Mouse (Mus musculus) urinary bladder, adult 2 months (tissue): Measurements from ENCODE around the gene N4bp3. TPM values are rescaled to one million over a fixed set of nuclear protein-coding genes. Genes with fewer than 3 reads are reported as not detected.
"Not testable (repeated sequence)": the region's sequence is repeated elsewhere in the genome, so short reads cannot be mapped to it uniquely, and the experiment has no call there.

ENCODE experiments used
- DNase-seq: peaks from one replicate; pipeline ENCODE4 v3.0.0; 2022; ENCODE audit warnings: low spot score
- polyA plus RNA-seq: library from polyadenylated mRNA; depleted of rRNA; stranded (reverse); fragments of >200 nt; gene quantifications from 2 replicates; pipeline ENCODE4 v1.2.3, GENCODE M21; 2012

N4bp3 gene
- polyA plus RNA-seq, 1 experiment = 4.2 TPM

DNA sequence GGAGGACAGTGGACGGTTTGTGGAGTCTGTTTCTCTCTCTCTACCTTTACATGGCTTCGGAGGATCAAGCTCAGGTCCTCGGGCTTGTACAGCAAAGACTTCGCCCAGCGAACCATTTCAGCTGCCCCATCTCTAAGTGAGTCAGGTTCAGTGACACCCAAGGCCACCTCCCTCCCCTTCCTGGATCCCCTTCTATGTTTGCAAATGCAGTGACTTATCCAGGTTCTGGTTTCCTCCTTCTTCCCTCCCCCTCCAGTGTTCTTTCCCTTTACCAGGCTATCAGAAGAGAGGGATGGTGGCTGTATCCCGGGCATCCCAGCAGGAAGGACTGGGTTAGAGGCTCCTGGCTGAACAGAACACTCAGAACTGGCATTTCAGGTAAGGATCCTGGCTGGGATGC, 3.1 kb upstream of the N4bp3 start:
- DNase-seq = no peak

GRCm38 (mm10) chr11:51652889-51653418, 2.3 kb upstream of the N4bp3 start:
- no peak for DNase-seq

- DNase-seq = no peak
Measured at GRCm38 (mm10) chr11:51650261-51650660, 381 bp downstream of the N4bp3 start.

GRCm38 (mm10) chr11:51649889-51650199, 798 bp downstream of the N4bp3 start:
- no peak for DNase-seq

DNA sequence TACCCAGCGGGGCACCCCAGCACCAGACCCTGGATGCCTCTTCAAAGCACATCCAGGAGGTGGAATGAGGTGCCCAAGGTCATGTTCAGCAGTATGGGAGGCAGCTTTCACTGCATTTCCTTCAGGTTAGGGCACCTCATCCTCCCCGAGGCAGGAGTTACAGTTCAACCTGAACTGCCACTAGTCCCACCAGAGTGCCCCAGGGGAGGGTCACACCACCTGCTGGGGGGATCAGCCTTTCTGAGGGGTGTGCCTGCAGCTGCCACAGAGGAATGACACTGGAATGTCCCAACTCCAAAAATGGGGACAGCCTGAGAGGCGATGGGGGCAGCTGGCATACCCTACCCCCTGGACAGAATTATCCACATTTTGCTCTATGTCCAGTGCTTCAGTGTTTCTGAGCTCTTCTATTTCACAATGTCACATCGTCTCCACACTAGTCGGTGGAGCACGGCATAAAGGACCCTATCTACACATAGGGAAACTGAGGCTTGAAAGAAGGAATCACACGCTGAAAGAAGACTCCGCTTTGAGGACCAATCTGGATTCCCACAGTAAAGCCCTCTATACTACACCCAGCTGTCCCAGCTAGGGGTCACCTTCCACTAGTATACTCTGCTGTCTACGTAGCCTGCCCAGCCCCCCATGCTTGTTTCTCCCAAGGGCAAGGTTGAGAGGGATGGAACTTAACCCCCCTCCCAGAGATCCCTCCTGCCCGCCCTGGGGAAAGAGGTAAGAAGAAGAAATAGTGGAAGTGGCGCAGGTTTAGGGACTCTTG, 1.3 kb downstream of the N4bp3 start:
- no peak for DNase-seq

DNA sequence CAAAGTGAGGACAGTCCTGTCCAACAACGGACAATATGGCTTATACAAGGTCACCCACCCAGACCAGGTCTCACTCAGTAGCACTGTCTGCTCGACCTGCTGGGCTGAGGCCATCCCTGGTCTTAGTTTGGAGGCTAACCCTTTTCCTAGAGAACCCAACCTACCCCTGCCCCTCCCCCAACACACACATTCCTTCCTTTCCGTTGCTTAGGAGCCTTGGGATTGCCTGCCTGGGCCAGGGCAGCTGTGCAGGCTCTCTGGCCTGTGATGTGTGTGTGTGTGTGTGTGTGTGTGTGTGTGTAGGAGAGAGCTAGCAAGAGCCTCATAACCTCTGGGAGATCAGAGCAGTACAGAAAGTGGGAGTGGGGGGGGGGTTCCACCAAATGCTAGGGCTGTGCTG, 2.1 kb downstream of the N4bp3 start:
- DNase-seq = no peak

GRCm38 (mm10) chr11:51646751-51647667, 3.6 kb downstream of the N4bp3 start:
- DNase-seq = no peak

- no peak for DNase-seq
Measured at GRCm38 (mm10) chr11:51646245-51646644, 4.4 kb downstream of the N4bp3 start.

DNA sequence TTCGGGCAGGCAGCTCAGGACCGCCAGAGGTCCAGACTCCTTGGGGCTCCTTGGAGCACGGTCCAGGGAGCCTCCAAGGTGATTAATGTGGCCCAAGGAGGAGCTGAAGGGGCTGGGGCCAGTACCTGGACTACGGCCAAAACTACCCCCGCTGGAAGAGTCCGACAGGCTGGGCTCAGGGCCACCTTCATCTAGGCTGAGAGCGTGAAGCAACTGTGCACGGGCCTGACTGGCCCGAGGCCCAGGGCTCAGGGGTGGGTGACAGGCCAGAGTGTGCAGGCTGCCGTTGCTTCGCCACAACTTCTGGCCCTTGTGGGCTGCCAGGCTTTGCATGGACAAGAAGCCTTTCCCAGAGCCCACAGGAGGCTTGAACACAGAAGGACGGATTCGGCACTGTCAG, 5.3 kb downstream of the N4bp3 start:
- no peak for DNase-seq

GRCm38 (mm10) chr11:51644217-51644616, 6.4 kb downstream of the N4bp3 start:
- DNase-seq = no peak

- DNase-seq = no peak
Measured at GRCm38 (mm10) chr11:51643761-51644160, 6.9 kb downstream of the N4bp3 start.

DNA sequence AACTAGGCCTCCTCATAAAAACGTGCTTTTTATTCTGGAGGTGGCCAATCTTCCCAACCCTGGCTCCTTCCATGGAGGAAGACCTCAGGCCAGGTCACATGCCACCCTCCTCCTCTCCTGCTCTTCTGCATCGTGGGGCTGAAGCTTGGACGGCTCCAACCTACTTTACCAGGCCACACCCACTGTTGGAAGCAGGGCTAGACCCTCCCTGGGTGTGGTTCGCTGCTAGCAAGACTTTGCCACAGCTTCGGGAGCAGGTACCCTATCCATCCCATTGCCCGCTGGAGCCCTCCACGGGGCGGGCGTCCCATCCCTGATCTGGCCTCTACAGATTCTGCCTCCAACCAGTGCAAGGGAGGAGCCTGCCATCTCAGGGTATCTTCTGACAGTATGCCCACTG, 7.4 kb downstream of the N4bp3 start:
- DNase-seq = no peak

- no peak for DNase-seq
Measured at GRCm38 (mm10) chr11:51640748-51641147, 9.9 kb downstream of the N4bp3 start.

- no peak for DNase-seq
Measured at GRCm38 (mm10) chr11:51638497-51638896, 12.1 kb downstream of the N4bp3 start.

DNA sequence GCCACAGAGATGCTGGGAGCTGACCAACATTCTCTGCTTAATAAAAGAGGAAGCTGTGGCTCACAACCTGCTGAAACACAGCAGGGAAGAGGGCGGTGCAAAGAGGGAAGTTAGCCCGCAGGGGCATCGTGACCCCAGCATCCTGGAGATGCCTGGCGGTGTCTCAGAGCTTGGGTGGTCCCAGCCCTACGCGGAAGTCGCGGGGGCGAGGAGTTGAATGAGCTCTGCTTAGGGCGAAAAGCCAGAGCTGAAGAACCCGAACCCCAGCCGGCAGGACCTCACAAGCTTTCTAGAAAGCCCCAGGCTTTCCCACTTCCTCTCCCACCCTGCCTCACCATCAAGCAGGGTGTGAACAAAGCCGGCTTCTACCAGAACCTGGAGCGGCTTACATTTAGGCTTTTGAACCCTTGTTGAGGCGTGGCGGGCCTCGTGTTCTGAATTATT, 12.6 kb downstream of the N4bp3 start:
- no peak for DNase-seq

DNA sequence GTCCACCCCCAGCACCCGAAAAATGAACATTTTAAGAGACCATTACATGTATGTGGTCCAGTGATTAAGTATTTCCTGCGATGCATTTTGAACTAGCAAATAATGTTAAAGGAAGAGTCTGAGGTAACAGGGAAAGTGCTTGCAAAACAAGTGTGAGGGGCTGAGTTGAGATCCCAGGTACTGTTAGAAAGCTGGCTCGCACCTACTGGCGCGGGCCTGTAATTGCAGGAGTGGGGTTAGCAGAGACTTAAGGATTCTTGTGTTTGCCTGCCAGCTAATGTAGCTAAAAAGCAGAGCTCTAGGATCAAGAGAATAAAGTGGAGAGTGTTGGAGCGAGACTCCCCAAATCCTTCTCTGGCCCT, 14.3 kb downstream of the N4bp3 start:
- no peak for DNase-seq

DNA sequence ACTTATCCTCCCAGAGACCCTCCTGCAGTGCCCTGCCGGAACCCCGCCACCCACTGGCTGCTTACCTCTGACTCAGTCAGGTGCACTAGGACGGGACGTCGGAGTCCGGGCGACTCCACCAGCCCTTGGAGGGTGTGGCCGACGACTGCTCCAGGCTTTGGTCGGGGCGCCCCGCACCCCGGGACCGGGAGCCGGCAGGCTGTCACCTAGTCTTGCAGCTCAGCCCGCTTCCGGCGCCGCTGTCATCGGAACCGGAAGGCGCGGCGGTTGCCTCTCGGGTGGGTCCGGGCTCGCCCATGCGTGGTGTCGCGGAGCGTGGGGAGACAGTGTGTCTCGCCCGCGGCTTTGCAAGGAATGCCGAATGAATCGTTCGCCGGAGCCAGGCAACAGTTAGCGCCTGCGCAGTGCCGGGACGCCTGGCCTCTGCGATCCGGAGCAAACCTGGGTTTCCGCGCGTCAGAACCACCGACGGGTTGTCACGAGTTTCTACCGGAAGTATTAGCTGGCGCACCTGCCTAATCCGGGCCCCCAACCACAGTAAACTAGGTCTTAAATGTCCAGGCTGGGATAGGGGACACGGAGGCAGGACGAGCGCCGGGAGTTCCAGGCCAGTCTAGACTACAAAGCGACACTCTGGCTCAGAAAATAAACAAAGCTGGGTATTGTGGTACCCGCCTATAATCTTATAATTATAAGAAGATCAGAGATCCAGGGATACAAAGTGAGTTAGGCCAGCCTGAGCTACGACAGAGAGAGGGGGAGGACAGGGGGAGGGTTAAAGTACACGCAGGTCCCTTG, 14.9 kb downstream of the N4bp3 start, which contains the start of gene Rmnd5b:
Gene Rmnd5b (minus strand): TSS at position 372 of the 798 bp plus-strand sequence.
- peak; percentile 89 for DNase-seq

- DNase-seq = no peak
Measured at GRCm38 (mm10) chr11:51635127-51635524, 15.5 kb downstream of the N4bp3 start.

- DNase-seq = no peak
Measured at GRCm38 (mm10) chr11:51633721-51634120, 16.9 kb downstream of the N4bp3 start.

DNA sequence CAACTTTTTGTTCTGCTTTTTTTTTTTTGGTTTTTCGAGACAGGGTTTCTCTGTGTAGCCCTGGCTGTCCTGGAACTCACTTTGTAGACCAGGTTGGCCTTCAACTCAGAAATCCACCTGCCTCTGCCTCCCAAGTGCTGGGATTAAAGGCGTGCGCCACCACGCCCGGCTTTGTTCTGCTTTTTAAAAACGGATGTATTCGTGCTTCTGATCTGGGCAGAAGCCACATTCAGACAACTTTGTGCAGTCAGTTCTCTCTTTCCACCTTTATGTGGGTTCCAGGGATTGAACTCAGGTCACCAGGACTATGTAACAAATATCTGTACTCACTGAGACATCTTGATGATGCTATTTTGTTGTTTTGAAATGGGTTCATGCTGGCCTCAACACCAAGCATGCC, 17.4 kb downstream of the N4bp3 start:
- not testable (repeated sequence) for DNase-seq

GRCm38 (mm10) chr11:51632130-51632753, 18.4 kb downstream of the N4bp3 start:
- DNase-seq = no peak
